Comparison of ENCODE assay signal across 8 mouse cellular contexts in genomic region chr15:78801971-78802741, GRCm38 (mm10). TPM values are rescaled to one million over a fixed set of nuclear protein-coding genes. Genes with fewer than 3 reads are reported as not detected.
DNase-seq lines count a peak whose midpoint lies in the region; ATAC-seq and TF ChIP-seq lines count a peak whose summit lies in the region.

No protein-coding gene starts in this region.

- no peak for ATAC-seq in heart, embryonic 11.5 days (replicated peaks; ENCODE audit: insufficient number of reproducible peaks, low FRiP score, low TSS enrichment)

- peak overlapping the region; percentile 40 for H3K4me3 ChIP-seq in C2C12 (ENCODE audit: insufficient read depth, poor library complexity, severe bottlenecking)
- peak overlapping the region; percentile 69 for H3K4me3 ChIP-seq in heart, embryonic 11.5 days (ENCODE audit: low read depth, low read length)
- H3K4me3 ChIP-seq in midbrain, embryonic 10.5 days = peak overlapping the region; percentile 61

- TF ChIP-seq CTCF in C2C12 (IDR thresholded peaks at IDR 0.05; ENCODE audit: control insufficient read depth, insufficient read depth, insufficient read length) = no peak

- H3K9ac ChIP-seq in heart, embryonic 11.5 days (ENCODE audit: low read depth, low read length) = peak overlapping the region; percentile 81

- H3K79me3 ChIP-seq in C2C12 (ENCODE audit: low read depth) = no peaks in the 10 kb centered on the region

- peaks cover 6% of the 10 kb centered on the region for H3K79me2 ChIP-seq in C2C12 (ENCODE audit: control insufficient read depth, insufficient read depth)

- peak; percentile 68 for DNase-seq in R1 (ENCODE audit: low read depth, low spot score)
- DNase-seq in kidney, postnatal 14 days = peak; percentile 66
- DNase-seq in midbrain, embryonic 10.5 days (ENCODE audit: low spot score) = peak; percentile 48
- DNase-seq in thymus, postnatal 25 days = peak; percentile 54
- no peak for DNase-seq in ovary, postnatal 10 days (ENCODE audit: low spot score)
- no peak for DNase-seq in ovary, adult 18-20 months (ENCODE audit: low spot score)

- H3ac ChIP-seq in C2C12 (ENCODE audit: control insufficient read depth, insufficient read length, low read depth) = peak overlapping the region; percentile 57

- H3K4me1 ChIP-seq in heart, embryonic 11.5 days (ENCODE audit: control insufficient read depth, insufficient read depth, low read length) = peaks cover 28% of the 10 kb centered on the region
- H3K4me1 ChIP-seq in midbrain, embryonic 10.5 days = peaks cover 50% of the 10 kb centered on the region

- H3K4me2 ChIP-seq in heart, embryonic 11.5 days = peak overlapping the region; percentile 96

- peak overlapping the region; percentile 68 for H3K27ac ChIP-seq in heart, embryonic 11.5 days (ENCODE audit: low read depth, low read length)
- peak overlapping the region; percentile 76 for H3K27ac ChIP-seq in midbrain, embryonic 10.5 days (replicated peaks)

- 5% methylated on average over 67 of the region's 67 CpGs for WGBS in heart, embryonic 11.5 days (ENCODE audit: insufficient replicate concordance)
- 3% methylated on average over 67 of the region's 67 CpGs for WGBS in midbrain, embryonic 10.5 days

- H3K27me3 ChIP-seq in C2C12 (ENCODE audit: control insufficient read depth, insufficient read depth, insufficient read length) = peaks cover 16% of the 10 kb centered on the region
- peaks cover 36% of the 10 kb centered on the region for H3K27me3 ChIP-seq in heart, embryonic 11.5 days (ENCODE audit: control insufficient read depth, insufficient read depth, low read length)
- H3K27me3 ChIP-seq in midbrain, embryonic 10.5 days (ENCODE audit: low read depth, poor library complexity, severe bottlenecking) = peaks cover 94% of the 10 kb centered on the region

- no peaks in the 10 kb centered on the region for H3K36me3 ChIP-seq in C2C12 (ENCODE audit: control insufficient read depth, insufficient read depth)
- H3K36me3 ChIP-seq in heart, embryonic 11.5 days (ENCODE audit: control insufficient read depth, insufficient read depth, low read length) = no peaks in the 10 kb centered on the region
- no peaks in the 10 kb centered on the region for H3K36me3 ChIP-seq in midbrain, embryonic 10.5 days

- no peaks in the 10 kb centered on the region for H3K9me3 ChIP-seq in heart, embryonic 11.5 days (replicated peaks; ENCODE audit: control insufficient read depth, low read length)
- no peaks in the 10 kb centered on the region for H3K9me3 ChIP-seq in midbrain, embryonic 10.5 days (replicated peaks)

TF ChIP-seq in C2C12, 6 proteins besides CTCF, POLR2A, EP300 and RAD21:
- TF ChIP-seq MYOD1 (IDR thresholded peaks at IDR 0.05; ENCODE audit: control insufficient read depth, insufficient read length, low read depth) = no peak
- TF ChIP-seq MYOG (IDR thresholded peaks at IDR 0.05; ENCODE audit: control insufficient read depth, extremely low read depth, insufficient read length) = no peak
- no peak for TF ChIP-seq MAX (IDR thresholded peaks at IDR 0.05)
- TF ChIP-seq CEBPB (IDR thresholded peaks at IDR 0.05; ENCODE audit: low read depth) = no peak
- no peak for TF ChIP-seq FOSL1 (IDR thresholded peaks at IDR 0.05; ENCODE audit: insufficient read depth, low read length, poor library complexity, severe bottlenecking)
- TF ChIP-seq USF1 (IDR thresholded peaks at IDR 0.05; ENCODE audit: low read depth) = no peak

RNA-seq across cellular contexts. Expression of gene Card10, which starts 0.7 kb away (rescaled TPM):
- polyA plus RNA-seq in C2C12 (2012; fragmentation: generic; extraction: Trizol) = 0.73 TPM
- polyA plus RNA-seq in heart, embryonic 11.5 days (2014; fragmentation: Nextera tagmentation; extraction: Ambion mirVana) = 3.7 and 4.2 TPM in 2 replicates
- 2.6 TPM in 2 replicates for polyA plus RNA-seq in midbrain, embryonic 10.5 days (2016; fragmentation: Nextera tagmentation; extraction: Ambion mirVana)

RNA-seq across cellular contexts. Expression of gene Mfng, which starts 28.9 kb away (rescaled TPM):
- polyA plus RNA-seq in C2C12 (2012; fragmentation: generic; extraction: Trizol) = not detected
- 3.0 and 3.7 TPM in 2 replicates for polyA plus RNA-seq in heart, embryonic 11.5 days (2014; fragmentation: Nextera tagmentation; extraction: Ambion mirVana)
- polyA plus RNA-seq in midbrain, embryonic 10.5 days (2016; fragmentation: Nextera tagmentation; extraction: Ambion mirVana) = 81.5 and 121 TPM in 2 replicates

RNA-seq across cellular contexts. Expression of gene Cdc42ep1, which starts 40.3 kb away (rescaled TPM):
- 55.2 TPM for polyA plus RNA-seq in C2C12 (2012; fragmentation: generic; extraction: Trizol)
- polyA plus RNA-seq in heart, embryonic 11.5 days (2014; fragmentation: Nextera tagmentation; extraction: Ambion mirVana) = 24.1 and 29.7 TPM in 2 replicates
- polyA plus RNA-seq in midbrain, embryonic 10.5 days (2016; fragmentation: Nextera tagmentation; extraction: Ambion mirVana) = 12.9 and 14.3 TPM in 2 replicates

RNA-seq across cellular contexts. Expression of gene Lgals2, which starts 53.2 kb away (rescaled TPM):
- polyA plus RNA-seq in C2C12 (2012; fragmentation: generic; extraction: Trizol) = 1.3 TPM
- polyA plus RNA-seq in heart, embryonic 11.5 days (2014; fragmentation: Nextera tagmentation; extraction: Ambion mirVana) = 0.49 TPM in 1 of 2 replicates, not detected in the other
- polyA plus RNA-seq in midbrain, embryonic 10.5 days (2016; fragmentation: Nextera tagmentation; extraction: Ambion mirVana) = not detected in 2 replicates

Comparison
In these comparisons a context has a peak if more than half of its experiments do, and no peak if none do; other contexts are left out.
1. DNase-seq: peak in R1 (single experiment), kidney, postnatal 14 days (single experiment), midbrain, embryonic 10.5 days (single experiment) and thymus, postnatal 25 days (single experiment); none in ovary, postnatal 10 days (single experiment) and ovary, adult 18-20 months (single experiment).
2. RNA of gene Mfng, which starts 28.9 kb away (polyA plus RNA-seq): 81.5 to 121 TPM in midbrain, embryonic 10.5 days; 3.0 to 3.7 TPM in heart, embryonic 11.5 days and not detected in C2C12 (single experiment); every median in the first group is over 10 times any median in the second.
3. Peak in every context shown above with its lines, with median percentiles within 50 percentile points of each other: H3K4me3 ChIP-seq.